Mouse (Mus musculus): ENCODE data around the gene Nelfe.

Gene Nelfe

GRCm38 (mm10) chr17:34896366-34896765 lies 46.2 kb downstream of the Nelfe start:
- ChIA-PET CTCF (interaction anchor here in 3 of 4 experiments (0.6 to 2.3 kb wide), 4 partner anchors 15 to 555 kb away, joined by 3 to 10 read pairs (median 6); no protein-coding TSS in a partner anchor), POLR2A (interaction anchor here (0.6 to 8.4 kb wide), 20 partner anchors 9 to 1049 kb away, joined by 3 to 93 read pairs (median 5); partner anchors contain the start of genes H2-DMa (in 1 of the 4), Hspa1a (in 1 of the 4), Hspa1l (in 1 of the 4) and Vars (in 1 of the 4))

GRCm38 (mm10) chr17:34897373-34898159 lies 47.4 kb downstream of the Nelfe start:
- ChIA-PET CTCF (interaction anchor here in 2 of 4 experiments (0.9 to 2.3 kb wide), 6 partner anchors 10 to 55 kb away, joined by 3 to 10 read pairs (median 5); partner anchors contain the start of gene Neu1 (in 1 of the 2)), POLR2A (interaction anchor here (0.5 to 8.4 kb wide), 20 partner anchors 8 to 778 kb away, joined by 3 to 93 read pairs (median 4); partner anchors contain the start of genes Gm20547 (in 1 of the 4), Hspa1a (in 1 of the 4), Hspa1l (in 1 of the 4) and Neu1 (in 1 of the 4))

GRCm38 (mm10) chr17:34898160-34898586 lies 48.0 kb downstream of the Nelfe start, which contains the start of the genes C2 and Ehmt2:
Gene C2 (minus strand): TSS chr17:34898265.
Gene Ehmt2 (plus strand): TSS chr17:34898469.
- ChIA-PET POLR2A (interaction anchor here (0.5 to 8.4 kb wide), 26 partner anchors 7 to 778 kb away, joined by 3 to 93 read pairs (median 4); partner anchors contain the start of genes Gm20547 (in 2 of the 4), Neu1 (in 1 of the 4), Prrc2a (in 1 of the 4) and Skiv2l (in 1 of the 4)), CTCF (interaction anchor here in 2 of 4 experiments (0.5 to 2.3 kb wide), 9 partner anchors 9 to 190 kb away, joined by 3 to 10 read pairs (median 4); partner anchors contain the start of gene Neu1 (in 1 of the 2))

- CTCF ChIA-PET: interaction anchor here in 2 of 4 experiments (0.5 to 2.3 kb wide), 7 partner anchors 11 to 190 kb away, joined by 3 to 6 read pairs (median 4); partner anchors contain the start of gene Neu1 (in 1 of the 2)
Observed at GRCm38 (mm10) chr17:34898706-34899052, 48.5 kb downstream of the Nelfe start.

GRCm38 (mm10) chr17:34899053-34899889 lies 49.1 kb downstream of the Nelfe start:
- CTCF ChIA-PET: interaction anchor here in 2 of 4 experiments (0.6 to 1.6 kb wide), 5 partner anchors 10 to 189 kb away, joined by 3 to 5 read pairs (median 4); partner anchors contain the start of gene Neu1 (in 1 of the 2)

More at GRCm38 (mm10) chr17:34898706-34899052, 48.5 kb downstream of the Nelfe start:
- POLR2A ChIA-PET: interaction anchor here in 3 of 4 experiments (0.6 to 8.4 kb wide), 22 partner anchors 7 to 780 kb away, joined by 3 to 93 read pairs (median 4); partner anchors contain the start of genes Gm20547 (in 2 of the 3), H2-DMa (in 1 of the 3), Neu1 (in 1 of the 3) and Prrc2a (in 1 of the 3)

GRCm38 (mm10) chr17:34899890-34900243 lies 49.7 kb downstream of the Nelfe start:
- CTCF ChIA-PET: interaction anchor here in 2 of 4 experiments (0.6 kb wide), 2 partner anchors 39 to 43 kb away, joined by 5 to 6 read pairs; no protein-coding TSS in a partner anchor

More at GRCm38 (mm10) chr17:34899053-34899889, 49.1 kb downstream of the Nelfe start:
- POLR2A ChIA-PET: interaction anchor here in 3 of 4 experiments (0.6 to 8.4 kb wide), 17 partner anchors 10 to 780 kb away, joined by 3 to 93 read pairs (median 4); partner anchors contain the start of genes Gm20547 (in 1 of the 3), H2-DMa (in 1 of the 3), Lsm2 (in 1 of the 3) and Neu1 (in 1 of the 3)

GRCm38 (mm10) chr17:34900826-34901225 lies 50.6 kb downstream of the Nelfe start:
- POLR2A ChIA-PET: interaction anchor here in 3 of 4 experiments (0.8 to 8.4 kb wide), 5 partner anchors 8 to 52 kb away, joined by 3 to 93 read pairs (median 3); partner anchors contain the start of gene Gm20547 (in 1 of the 3)

More at GRCm38 (mm10) chr17:34899890-34900243, 49.7 kb downstream of the Nelfe start:
- POLR2A ChIA-PET: interaction anchor here in 3 of 4 experiments (0.6 to 8.4 kb wide), 13 partner anchors 9 to 1511 kb away, joined by 3 to 93 read pairs (median 4); partner anchors contain the start of genes Gm20547 (in 1 of the 3), H2-DMa (in 1 of the 3), Lsm2 (in 1 of the 3) and Neu1 (in 1 of the 3)

GRCm38 (mm10) chr17:34901948-34902347 lies 51.8 kb downstream of the Nelfe start:
- CTCF ChIA-PET: interaction anchor here in 3 of 4 experiments (0.6 to 2.5 kb wide), 9 partner anchors 8 to 91 kb away, joined by 3 to 16 read pairs (median 5); partner anchors contain the start of gene Gm20547 (in 1 of the 3)
- POLR2A ChIA-PET: interaction anchor here in 3 of 4 experiments (0.5 to 6.2 kb wide), 9 partner anchors 8 to 923 kb away, joined by 3 to 67 read pairs (median 3); partner anchors contain the start of gene Slc44a4 (in 1 of the 3)

More at GRCm38 (mm10) chr17:34900826-34901225, 50.6 kb downstream of the Nelfe start:
- CTCF ChIA-PET: interaction anchor here in 2 of 4 experiments (0.6 to 1.5 kb wide), 3 partner anchors 9 to 86 kb away, joined by 3 to 5 read pairs (median 5); no protein-coding TSS in a partner anchor

GRCm38 (mm10) chr17:34902895-34903294 lies 52.7 kb downstream of the Nelfe start:
- CTCF ChIA-PET: interaction anchor here in 3 of 4 experiments (0.5 to 2.5 kb wide), 10 partner anchors 9 to 1912 kb away, joined by 3 to 16 read pairs (median 8); partner anchors contain the start of genes Dxo (in 1 of the 3) and Stk19 (in 1 of the 3)
- POLR2A ChIA-PET: interaction anchor here in 2 of 4 experiments (0.6 to 6.2 kb wide), 16 partner anchors 8 to 61 kb away, joined by 3 to 67 read pairs (median 4); partner anchors contain the start of genes Gm20547 (in 1 of the 2), Neu1 (in 1 of the 2) and Slc44a4 (in 1 of the 2)
